Mouse (Mus musculus): ENCODE data around the gene Scarf1. TPM values are rescaled to one million over a fixed set of nuclear protein-coding genes. Genes with fewer than 3 reads are reported as not detected.

Gene Scarf1
- total and polyA plus RNA-seq, 3 experiments: 0.24 to 0.90 (median 0.76) TPM

DNA sequence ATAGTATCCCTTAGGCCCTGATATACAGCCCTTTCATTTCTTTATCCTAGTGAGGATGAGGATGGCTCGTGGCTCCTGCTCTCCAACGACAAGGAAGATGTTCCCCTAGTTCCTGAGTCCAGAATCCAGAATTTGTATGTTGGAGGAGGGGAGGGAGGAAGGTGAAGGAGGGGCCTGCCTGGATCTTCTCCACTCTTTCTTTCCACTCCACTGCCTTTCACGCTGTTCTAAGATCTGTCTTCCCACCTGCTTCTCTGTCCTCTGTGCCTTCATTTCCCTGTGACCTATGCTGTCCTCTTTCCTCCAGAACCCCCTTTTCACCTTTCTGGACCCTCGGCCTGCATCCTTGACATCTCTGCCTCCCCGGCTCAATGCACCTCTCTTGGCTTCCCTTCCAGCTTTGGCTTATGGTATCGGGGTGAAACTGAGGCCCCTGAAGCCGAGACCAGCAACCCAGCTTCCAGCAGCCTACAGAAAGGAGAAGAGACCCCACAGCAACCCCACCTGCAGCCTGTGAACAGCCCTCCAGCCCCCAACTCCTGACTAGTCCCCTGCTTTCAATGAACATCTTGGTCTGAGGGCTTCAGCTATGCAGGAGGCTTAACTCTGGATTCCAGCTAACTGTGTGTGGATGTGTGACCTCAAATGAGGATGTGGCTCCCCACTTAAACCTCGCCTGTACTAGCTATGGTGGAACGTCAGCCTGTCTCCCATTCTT, 880 bp upstream of the Scarf1 start:
- no peak overlapping the region for H3K27ac ChIP-seq (ENCODE audit: insufficient read depth, low read depth)
- dilution Hi-C loops (cut with MboI; ENCODE audit: extremely low pct_ligation_motif_present, extremely low pct_unique_long_range_greater_than_20kb, low sequenced_read_pairs) (no loop called here), in situ Hi-C loops (cut with MboI; ENCODE audit: low pct_ligation_motif_present, low pct_unique_long_range_greater_than_20kb, low sequenced_read_pairs) (no loop called here)
- no peaks in the 10 kb centered on the region for H3K4me1 ChIP-seq (ENCODE audit: control insufficient read depth in 1 of 2, insufficient read depth in 2 of 2)
- no peaks in the 10 kb centered on the region for H3K79me2 ChIP-seq (replicated peaks; ENCODE audit: control insufficient read depth, extremely low read depth, insufficient read depth, poor library complexity, severe bottlenecking)
- peaks cover 73 to 93% of the 10 kb centered on the region in 2 experiments for H3K36me3 ChIP-seq (replicated peaks in 1 of 2; ENCODE audit: control insufficient read depth in 1 of 2, insufficient read depth in 1 of 2, low read length in 1 of 2)
- no peak overlapping the region for H3K9ac ChIP-seq (ENCODE audit: insufficient read depth, low read depth)
- no peak for TF ChIP-seq POLR2A (IDR thresholded peaks at IDR 0.05; ENCODE audit: low read depth, low read length)
- TF ChIP-seq JUN (IDR thresholded peaks at IDR 0.05; ENCODE audit: insufficient read depth, low read depth, low read length): no peak
- TF ChIP-seq TCF12 (IDR thresholded peaks at IDR 0.05; ENCODE audit: low read depth, low read length): no peak
- no peak overlapping the region for H3K4me3 ChIP-seq (replicated peaks in 1 of 3; ENCODE audit: low read depth in 2 of 3, low read length in 2 of 3, poor library complexity in 1 of 3)
- peaks cover 7% of the 10 kb centered on the region for H3K9me3 ChIP-seq (replicated peaks; ENCODE audit: low read length)
- DNase-seq (ENCODE audit: extremely low read depth): no peak
- no peaks in the 10 kb centered on the region for H3K27me3 ChIP-seq (replicated peaks)
- no peak overlapping the region for H3K4me2 ChIP-seq (ENCODE audit: insufficient read depth, low read depth, poor library complexity, severe bottlenecking)

DNA sequence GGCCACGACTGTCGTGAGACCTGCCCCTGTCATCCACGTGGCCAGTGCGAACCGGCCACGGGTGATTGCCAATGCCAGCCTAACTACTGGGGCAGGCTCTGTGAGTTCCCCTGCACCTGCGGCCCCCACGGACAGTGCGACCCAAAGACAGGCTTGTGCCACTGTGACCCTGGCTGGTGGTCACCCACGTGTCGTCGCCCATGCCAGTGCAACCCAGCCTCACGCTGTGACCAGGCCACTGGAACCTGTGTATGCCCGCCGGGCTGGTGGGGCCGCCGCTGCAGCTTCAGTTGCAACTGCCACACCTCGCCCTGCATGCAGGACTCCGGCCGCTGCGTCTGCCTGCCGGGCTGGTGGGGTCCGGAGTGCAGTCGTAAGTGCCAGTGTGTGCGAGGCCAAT, 1.8 kb downstream of the Scarf1 start:
- dilution Hi-C loops (cut with MboI; ENCODE audit: extremely low pct_ligation_motif_present, extremely low pct_unique_long_range_greater_than_20kb, low sequenced_read_pairs) (no loop called here), in situ Hi-C loops (cut with MboI; ENCODE audit: low pct_ligation_motif_present, low pct_unique_long_range_greater_than_20kb, low sequenced_read_pairs) (no loop called here)
- Histone ChIP-seq H3K4me1 (ENCODE audit: control insufficient read depth in 1 of 2, insufficient read depth in 2 of 2) (no peaks in the 10 kb centered on the region), H3K9me3 (replicated peaks; ENCODE audit: low read length) (no peaks in the 10 kb centered on the region), H3K4me3 (replicated peaks in 1 of 3; ENCODE audit: low read depth in 2 of 3, low read length in 2 of 3, poor library complexity in 1 of 3) (no peak overlapping the region), H3K4me2 (ENCODE audit: insufficient read depth, low read depth, poor library complexity, severe bottlenecking) (no peak overlapping the region), H3K27me3 (replicated peaks) (no peaks in the 10 kb centered on the region), H3K27ac (ENCODE audit: insufficient read depth, low read depth) (no peak overlapping the region; the same call in 1 of the 2 replicates), H3K9ac (ENCODE audit: insufficient read depth, low read depth) (no peak overlapping the region), H3K79me2 (replicated peaks; ENCODE audit: control insufficient read depth, extremely low read depth, insufficient read depth, poor library complexity, severe bottlenecking) (no peaks in the 10 kb centered on the region), H3K36me3 (replicated peaks in 1 of 2; ENCODE audit: control insufficient read depth in 1 of 2, insufficient read depth in 1 of 2, low read length in 1 of 2) (peaks cover 49 to 80% of the 10 kb centered on the region in 2 experiments)
- TF ChIP-seq NELFE (IDR thresholded peaks at IDR 0.05; ENCODE audit: low read depth, low read length): no peak
- no peak for TF ChIP-seq USF2 (conservative IDR thresholded peaks at IDR 0.05; ENCODE audit: low read depth, low read length)
- TF ChIP-seq UBTF (IDR thresholded peaks at IDR 0.05; ENCODE audit: low read depth, low read length): no peak
- TF ChIP-seq BHLHE40 (IDR thresholded peaks at IDR 0.05; ENCODE audit: low read depth, low read length): no peak
- no peak for TF ChIP-seq MAFK (IDR thresholded peaks at IDR 0.05; ENCODE audit: insufficient replicate concordance, low read length)
- no peak for TF ChIP-seq E2F4 (IDR thresholded peaks at IDR 0.05; ENCODE audit: insufficient replicate concordance, low read depth, low read length)
- no peak for TF ChIP-seq TCF12 (IDR thresholded peaks at IDR 0.05; ENCODE audit: low read depth, low read length)
- TF ChIP-seq POLR2AphosphoS2 (IDR thresholded peaks at IDR 0.05; ENCODE audit: low read depth, low read length): no peak
- no peak for DNase-seq (ENCODE audit: extremely low read depth)

DNA sequence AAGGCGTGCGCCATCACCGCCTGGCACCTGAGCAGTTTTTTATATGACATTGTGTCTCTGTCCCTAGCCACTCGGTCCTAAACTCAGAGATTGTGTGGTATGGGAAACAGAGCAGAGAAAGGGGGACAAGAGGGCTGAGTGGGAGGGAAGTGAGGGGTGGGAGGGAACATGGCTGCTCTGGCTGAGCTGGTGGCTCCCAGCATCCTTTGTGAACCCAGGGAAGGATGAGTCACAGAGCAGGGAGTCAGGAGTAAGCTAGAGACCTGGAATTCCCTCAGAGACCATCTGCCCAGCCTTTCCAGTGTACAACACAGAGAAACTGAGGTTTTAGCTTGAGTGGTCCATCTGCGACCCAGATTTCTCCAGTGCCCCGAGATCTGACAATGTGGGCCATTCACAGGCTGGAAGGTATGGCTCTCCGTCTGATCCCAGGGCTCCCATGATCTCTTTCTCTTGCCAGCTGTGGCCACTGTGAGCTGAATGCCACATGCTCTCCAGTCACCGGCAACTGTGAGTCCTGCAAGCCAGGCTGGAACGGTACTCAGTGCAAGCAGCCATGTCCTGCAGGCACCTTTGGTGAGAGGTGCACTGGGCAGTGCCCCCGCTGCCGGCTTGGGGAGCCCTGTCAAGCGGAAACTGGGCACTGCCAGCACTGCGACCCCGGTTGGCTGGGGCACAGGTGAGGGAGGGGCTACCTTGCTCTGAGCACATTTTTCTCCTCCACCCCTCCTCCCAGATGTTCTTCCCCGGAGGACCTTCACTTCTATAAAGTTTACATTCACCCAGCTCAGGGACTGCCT, 6.7 kb downstream of the Scarf1 start:
- in situ Hi-C loops (cut with MboI; ENCODE audit: low pct_ligation_motif_present, low pct_unique_long_range_greater_than_20kb, low sequenced_read_pairs): no loop called here
- no peak overlapping the region for H3K27ac ChIP-seq (ENCODE audit: insufficient read depth, low read depth)
- no peaks in the 10 kb centered on the region for H3K27me3 ChIP-seq (replicated peaks)
- no peak for DNase-seq (ENCODE audit: extremely low read depth)
- H3K9ac ChIP-seq (ENCODE audit: insufficient read depth, low read depth): no peak overlapping the region
- H3K4me1 ChIP-seq (ENCODE audit: control insufficient read depth in 1 of 2, insufficient read depth in 2 of 2): no peaks in the 10 kb centered on the region
- TF ChIP-seq ZC3H11A (IDR thresholded peaks at IDR 0.05; ENCODE audit: low read depth, low read length): no peak
- no peak for TF ChIP-seq SMC3 (IDR thresholded peaks at IDR 0.05; ENCODE audit: low read depth, low read length)
- no peak for TF ChIP-seq ZKSCAN1 (IDR thresholded peaks at IDR 0.05; ENCODE audit: borderline replicate concordance, low read depth, low read length)
- no peak for TF ChIP-seq ETS1 (conservative IDR thresholded peaks at IDR 0.05; ENCODE audit: low read depth, low read length)
- TF ChIP-seq ZNF384 (IDR thresholded peaks at IDR 0.05; ENCODE audit: low read depth, low read length): no peak
- TF ChIP-seq POLR2A (IDR thresholded peaks at IDR 0.05; ENCODE audit: low read depth, low read length): no peak
- no peak for TF ChIP-seq MXI1 (IDR thresholded peaks at IDR 0.05; ENCODE audit: low read depth, low read length)
- TF ChIP-seq UBTF (IDR thresholded peaks at IDR 0.05; ENCODE audit: low read depth, low read length): no peak
- no peaks in the 10 kb centered on the region for H3K9me3 ChIP-seq (replicated peaks; ENCODE audit: low read length)
- H3K36me3 ChIP-seq (replicated peaks in 1 of 2; ENCODE audit: control insufficient read depth in 1 of 2, insufficient read depth in 1 of 2, low read length in 1 of 2): peaks cover 20 to 76% of the 10 kb centered on the region in 2 experiments
- H3K4me2 ChIP-seq (ENCODE audit: insufficient read depth, low read depth, poor library complexity, severe bottlenecking): no peak overlapping the region
- H3K4me3 ChIP-seq (replicated peaks in 1 of 3; ENCODE audit: low read depth in 2 of 3, low read length in 2 of 3, poor library complexity in 1 of 3): no peak overlapping the region
- dilution Hi-C loops (cut with MboI; ENCODE audit: extremely low pct_ligation_motif_present, extremely low pct_unique_long_range_greater_than_20kb, low sequenced_read_pairs): no loop called here
- H3K79me2 ChIP-seq (replicated peaks; ENCODE audit: control insufficient read depth, extremely low read depth, insufficient read depth, poor library complexity, severe bottlenecking): no peaks in the 10 kb centered on the region

Measured in CH12.LX (cell line).